Mouse (Mus musculus): ENCODE data around the gene Akap12.

- TF ChIP-seq CTCF (IDR thresholded peaks at IDR 0.05; ENCODE audit: borderline replicate concordance, insufficient read depth, low read length) = no peak
- TF ChIP-seq POLR2A (IDR thresholded peaks at IDR 0.05; ENCODE audit: low read depth, low read length) = no peak
Observed at GRCm38 (mm10) chr10:4266931-4267310, 741 bp downstream of the Akap12 start.

Measured in embryonic fibroblast, embryonic 13.5 days (primary cell).